Mouse (Mus musculus): ENCODE measurements around the gene Eif2b3. TPM values are rescaled to one million over a fixed set of nuclear protein-coding genes. Genes with fewer than 3 reads are reported as not detected.
A peak's percentile ranks its signal among the peaks of the same experiment; 100 is the strongest.

Eif2b3 gene
- polyA plus RNA-seq, 1 experiment from 2014 or later = 43.7 TPM

GRCm38 (mm10) chr4:117039925-117040687, 20.9 kb downstream of the Eif2b3 start:
- H3K4me2 ChIP-seq (replicated peaks; ENCODE audit: low read depth, low read length) = no peak overlapping the region
- WGBS = 30% methylated on average over 9 of the region's 9 CpGs
- no peak; the same call in 1 of the 2 replicates for ATAC-seq (ENCODE audit: insufficient number of reproducible peaks, insufficient read depth, low FRiP score, low read depth)

GRCm38 (mm10) chr4:117040791-117041190, 21.6 kb downstream of the Eif2b3 start:
- no peak for ATAC-seq (ENCODE audit: insufficient number of reproducible peaks, insufficient read depth, low FRiP score, low read depth)
- peaks cover 3% of the 10 kb centered on the region; the same call in 1 of the 2 replicates for H3K4me1 ChIP-seq (ENCODE audit: control insufficient read depth, insufficient read depth, low read length)
- H3K9me3 ChIP-seq (ENCODE audit: control insufficient read depth, low read depth, low read length) = no peaks in the 10 kb centered on the region
- H3K4me3 ChIP-seq (ENCODE audit: low read depth, low read length) = no peak overlapping the region
- no peak overlapping the region for H3K4me2 ChIP-seq (replicated peaks; ENCODE audit: low read depth, low read length)
- H3K27ac ChIP-seq (ENCODE audit: low read length) = peak overlapping the region; percentile 45; the same call in 1 of the 2 replicates
- WGBS = 68% methylated on average over 1 of the region's 1 CpGs
- H3K9ac ChIP-seq (replicated peaks; ENCODE audit: low read depth, low read length) = no peak overlapping the region
- no peaks in the 10 kb centered on the region for H3K36me3 ChIP-seq (ENCODE audit: control insufficient read depth, insufficient read depth, low read length)
- no peaks in the 10 kb centered on the region for H3K27me3 ChIP-seq (ENCODE audit: control insufficient read depth, insufficient read depth, low read length)

More at GRCm38 (mm10) chr4:117039925-117040687, 20.9 kb downstream of the Eif2b3 start:
- no peaks in the 10 kb centered on the region for H3K27me3 ChIP-seq (ENCODE audit: control insufficient read depth, insufficient read depth, low read length)
- no peaks in the 10 kb centered on the region for H3K9me3 ChIP-seq (ENCODE audit: control insufficient read depth, low read depth, low read length)
- no peaks in the 10 kb centered on the region for H3K36me3 ChIP-seq (ENCODE audit: control insufficient read depth, insufficient read depth, low read length)
- no peak overlapping the region; the same call in 1 of the 2 replicates for H3K9ac ChIP-seq (replicated peaks; ENCODE audit: low read depth, low read length)
- H3K27ac ChIP-seq (ENCODE audit: low read length) = peak overlapping the region; percentile 67; the same call in 1 of the 2 replicates
- H3K4me3 ChIP-seq (ENCODE audit: low read depth, low read length) = no peak overlapping the region
- H3K4me1 ChIP-seq (ENCODE audit: control insufficient read depth, insufficient read depth, low read length) = peaks cover 3% of the 10 kb centered on the region; the same call in 1 of the 2 replicates

DNA sequence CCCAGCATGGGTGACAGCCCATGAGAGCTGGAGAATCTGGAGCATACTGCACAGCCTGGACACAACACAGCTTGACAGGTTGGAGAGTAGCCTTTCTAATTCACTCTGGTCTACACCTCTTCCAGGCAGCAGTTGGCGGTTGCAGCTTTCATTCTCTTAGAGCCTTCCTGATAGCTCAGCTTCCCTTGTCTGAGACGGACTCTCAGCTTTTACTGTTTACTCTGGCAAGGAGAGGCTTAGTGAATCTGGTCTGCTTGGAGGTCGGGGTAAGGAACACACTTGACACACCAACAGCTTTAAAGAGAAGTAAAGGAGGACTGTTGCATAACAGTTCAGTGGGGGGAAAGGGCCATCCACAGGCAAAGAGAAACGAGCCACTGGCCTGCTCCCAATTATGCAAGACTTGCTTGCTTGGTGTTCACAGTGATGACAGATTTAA, 22.1 kb downstream of the Eif2b3 start:
- no peaks in the 10 kb centered on the region for H3K27me3 ChIP-seq (ENCODE audit: control insufficient read depth, insufficient read depth, low read length)
- H3K4me3 ChIP-seq (ENCODE audit: low read depth, low read length) = no peak overlapping the region
- H3K9ac ChIP-seq (replicated peaks; ENCODE audit: low read depth, low read length) = no peak overlapping the region
- no peak overlapping the region for H3K4me2 ChIP-seq (replicated peaks; ENCODE audit: low read depth, low read length)
- H3K36me3 ChIP-seq (ENCODE audit: control insufficient read depth, insufficient read depth, low read length) = no peaks in the 10 kb centered on the region
- H3K27ac ChIP-seq (ENCODE audit: low read length) = no peak overlapping the region
- no peak for ATAC-seq (ENCODE audit: insufficient number of reproducible peaks, insufficient read depth, low FRiP score, low read depth)
- 44% methylated on average over 4 of the region's 4 CpGs for WGBS
- H3K9me3 ChIP-seq (ENCODE audit: control insufficient read depth, low read depth, low read length) = no peaks in the 10 kb centered on the region
- H3K4me1 ChIP-seq (ENCODE audit: control insufficient read depth, insufficient read depth, low read length) = peaks cover 3% of the 10 kb centered on the region; the same call in 1 of the 2 replicates

DNA sequence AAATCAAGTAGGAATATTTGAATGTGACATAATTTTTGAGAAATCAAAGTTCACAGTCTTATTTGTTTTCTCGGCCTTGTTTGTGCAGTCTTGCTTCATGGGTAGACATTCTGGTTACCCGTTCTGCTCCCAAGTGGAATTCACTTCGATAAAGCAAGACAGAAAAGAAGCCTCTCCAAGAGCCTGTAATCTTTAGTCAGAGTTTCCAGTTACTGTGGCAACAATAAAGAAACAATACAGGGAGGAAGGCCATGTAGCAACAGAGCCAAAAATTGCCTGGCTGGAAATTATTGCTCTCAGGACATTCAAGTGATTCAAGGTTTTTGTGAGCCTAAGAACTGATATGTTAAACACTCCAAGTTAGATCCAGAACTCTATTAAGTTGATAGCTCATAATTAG, 29.6 kb downstream of the Eif2b3 start:
- Histone ChIP-seq H3K9ac (replicated peaks; ENCODE audit: low read depth, low read length) (no peak overlapping the region), H3K9me3 (ENCODE audit: control insufficient read depth, low read depth, low read length) (no peaks in the 10 kb centered on the region), H3K27me3 (ENCODE audit: control insufficient read depth, insufficient read depth, low read length) (no peaks in the 10 kb centered on the region), H3K4me3 (ENCODE audit: low read depth, low read length) (no peak overlapping the region), H3K36me3 (ENCODE audit: control insufficient read depth, insufficient read depth, low read length) (peaks cover 6% of the 10 kb centered on the region), H3K27ac (ENCODE audit: low read length) (no peak overlapping the region), H3K4me2 (replicated peaks; ENCODE audit: low read depth, low read length) (no peak overlapping the region), H3K4me1 (ENCODE audit: control insufficient read depth, insufficient read depth, low read length) (no peaks in the 10 kb centered on the region)
- 81% methylated on average over 3 of the region's 3 CpGs for WGBS
- no peak for ATAC-seq (ENCODE audit: insufficient number of reproducible peaks, insufficient read depth, low FRiP score, low read depth)

DNA sequence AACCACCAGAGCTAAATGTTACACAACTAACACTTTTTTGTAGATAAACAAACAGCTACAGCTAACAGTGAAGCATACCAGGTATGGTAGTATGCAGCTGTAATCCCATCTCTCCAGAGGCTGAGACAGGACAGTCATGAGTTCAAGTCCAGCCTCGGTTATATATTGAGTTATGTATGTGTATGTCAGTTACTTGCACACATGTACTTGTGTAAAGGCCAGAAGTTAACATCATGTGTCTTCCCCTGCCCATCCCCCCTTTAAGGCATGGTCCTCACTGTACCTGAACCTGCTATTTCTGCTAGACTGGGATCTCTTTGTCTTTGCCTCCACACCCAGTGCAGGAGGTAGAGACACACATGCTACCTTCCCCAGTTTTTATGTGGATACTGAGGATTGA, 30.3 kb downstream of the Eif2b3 start:
- H3K27ac ChIP-seq (ENCODE audit: low read length) = no peak overlapping the region
- H3K9me3 ChIP-seq (ENCODE audit: control insufficient read depth, low read depth, low read length) = no peaks in the 10 kb centered on the region
- peaks cover 6% of the 10 kb centered on the region for H3K36me3 ChIP-seq (ENCODE audit: control insufficient read depth, insufficient read depth, low read length)
- H3K4me2 ChIP-seq (replicated peaks; ENCODE audit: low read depth, low read length) = no peak overlapping the region
- no peaks in the 10 kb centered on the region for H3K27me3 ChIP-seq (ENCODE audit: control insufficient read depth, insufficient read depth, low read length)
- no peak overlapping the region for H3K4me3 ChIP-seq (ENCODE audit: low read depth, low read length)
- no peak overlapping the region for H3K9ac ChIP-seq (replicated peaks; ENCODE audit: low read depth, low read length)
- ATAC-seq (ENCODE audit: insufficient number of reproducible peaks, insufficient read depth, low FRiP score, low read depth) = no peak
- WGBS = 100% methylated on average over 1 of the region's 1 CpGs
- H3K4me1 ChIP-seq (ENCODE audit: control insufficient read depth, insufficient read depth, low read length) = no peaks in the 10 kb centered on the region

DNA sequence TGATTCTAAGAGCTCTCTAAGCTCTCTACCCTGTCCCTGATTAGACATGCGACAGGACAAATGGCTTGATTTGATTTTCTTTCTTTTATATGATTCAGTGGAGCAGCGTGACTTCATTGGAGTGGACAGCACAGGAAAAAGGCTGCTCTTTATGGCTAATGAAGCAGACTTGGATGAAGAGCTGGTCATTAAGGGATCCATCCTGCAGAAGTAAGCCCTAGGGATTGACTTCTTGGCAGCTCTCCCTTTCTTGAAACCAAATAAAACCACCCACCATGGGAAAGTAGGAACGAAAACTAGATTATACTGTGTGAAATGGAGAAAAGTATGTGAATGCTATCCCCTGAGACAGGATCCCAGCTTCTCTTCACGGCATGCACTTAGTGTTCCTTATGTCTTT, 33.4 kb downstream of the Eif2b3 start:
- Histone ChIP-seq H3K27me3 (ENCODE audit: control insufficient read depth, insufficient read depth, low read length) (no peaks in the 10 kb centered on the region), H3K4me1 (ENCODE audit: control insufficient read depth, insufficient read depth, low read length) (no peaks in the 10 kb centered on the region), H3K36me3 (ENCODE audit: control insufficient read depth, insufficient read depth, low read length) (no peaks in the 10 kb centered on the region; the same call in 1 of the 2 replicates), H3K9me3 (ENCODE audit: control insufficient read depth, low read depth, low read length) (no peaks in the 10 kb centered on the region), H3K4me3 (ENCODE audit: low read depth, low read length) (no peak overlapping the region), H3K27ac (ENCODE audit: low read length) (no peak overlapping the region), H3K9ac (replicated peaks; ENCODE audit: low read depth, low read length) (no peak overlapping the region), H3K4me2 (replicated peaks; ENCODE audit: low read depth, low read length) (no peak overlapping the region)
- ATAC-seq (ENCODE audit: insufficient number of reproducible peaks, insufficient read depth, low FRiP score, low read depth) = no peak
- WGBS = 88% methylated on average over 4 of the region's 4 CpGs

DNA sequence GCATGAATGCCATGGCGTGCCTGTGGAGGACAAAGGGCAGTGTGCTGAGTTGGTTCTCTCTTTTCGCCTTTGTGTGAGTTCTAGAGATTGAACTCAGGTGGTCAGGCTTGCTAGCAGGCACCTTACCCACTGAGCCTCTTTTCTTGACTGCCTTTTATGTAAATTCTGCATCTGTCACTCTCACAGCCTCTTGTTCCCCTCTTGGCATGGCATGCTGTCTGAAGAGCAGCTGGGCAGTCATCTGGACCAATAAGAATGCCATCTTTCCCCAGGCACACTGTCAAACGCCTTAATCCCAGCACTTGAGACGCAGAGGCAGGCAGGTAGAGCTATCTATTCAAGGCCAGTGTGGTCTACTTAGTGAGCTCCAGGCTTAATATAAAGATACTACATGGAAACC, 34.8 kb downstream of the Eif2b3 start:
- no peaks in the 10 kb centered on the region for H3K4me1 ChIP-seq (ENCODE audit: control insufficient read depth, insufficient read depth, low read length)
- no peaks in the 10 kb centered on the region for H3K9me3 ChIP-seq (ENCODE audit: control insufficient read depth, low read depth, low read length)
- no peak overlapping the region for H3K9ac ChIP-seq (replicated peaks; ENCODE audit: low read depth, low read length)
- 94% methylated on average over 4 of the region's 4 CpGs for WGBS
- H3K4me2 ChIP-seq (replicated peaks; ENCODE audit: low read depth, low read length) = no peak overlapping the region
- no peaks in the 10 kb centered on the region; the same call in 1 of the 2 replicates for H3K36me3 ChIP-seq (ENCODE audit: control insufficient read depth, insufficient read depth, low read length)
- no peak overlapping the region for H3K4me3 ChIP-seq (ENCODE audit: low read depth, low read length)
- no peaks in the 10 kb centered on the region for H3K27me3 ChIP-seq (ENCODE audit: control insufficient read depth, insufficient read depth, low read length)
- H3K27ac ChIP-seq (ENCODE audit: low read length) = no peak overlapping the region
- no peak for ATAC-seq (ENCODE audit: insufficient number of reproducible peaks, insufficient read depth, low FRiP score, low read depth)

DNA sequence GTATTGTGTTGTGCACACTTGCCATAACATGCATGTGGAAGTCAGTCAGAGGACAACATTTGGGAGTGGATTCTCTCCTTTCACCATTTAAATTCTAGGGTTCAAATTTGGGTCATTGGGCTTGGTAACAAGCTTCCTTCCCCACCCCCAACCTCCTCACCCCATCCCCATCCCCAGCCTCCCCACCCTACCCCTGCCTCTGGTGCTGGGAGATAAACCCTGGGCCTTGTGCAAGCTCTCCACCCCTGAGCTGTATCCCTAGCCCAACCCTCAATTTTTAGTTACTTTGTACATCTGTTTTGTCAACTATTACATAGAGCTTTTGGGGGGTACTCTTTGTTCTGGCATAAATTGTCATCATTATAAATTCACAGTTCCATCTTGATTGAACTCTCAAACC, 36.9 kb downstream of the Eif2b3 start:
- Histone ChIP-seq H3K9me3 (ENCODE audit: control insufficient read depth, low read depth, low read length) (no peaks in the 10 kb centered on the region), H3K4me3 (ENCODE audit: low read depth, low read length) (no peak overlapping the region), H3K4me1 (ENCODE audit: control insufficient read depth, insufficient read depth, low read length) (no peaks in the 10 kb centered on the region), H3K9ac (replicated peaks; ENCODE audit: low read depth, low read length) (no peak overlapping the region), H3K36me3 (ENCODE audit: control insufficient read depth, insufficient read depth, low read length) (no peaks in the 10 kb centered on the region), H3K4me2 (replicated peaks; ENCODE audit: low read depth, low read length) (no peak overlapping the region), H3K27ac (ENCODE audit: low read length) (no peak overlapping the region), H3K27me3 (ENCODE audit: control insufficient read depth, insufficient read depth, low read length) (no peaks in the 10 kb centered on the region)
- peak; percentile 69; the same call in 1 of the 2 replicates for ATAC-seq (ENCODE audit: insufficient number of reproducible peaks, insufficient read depth, low FRiP score, low read depth)

Measured in stomach, embryonic 14.5 days (tissue).